Mouse (Mus musculus): ENCODE measurements around the gene BC030867.

GRCm38 (mm10) chr11:102221243-102221953, 27.3 kb upstream of the BC030867 start:
- no peak for TF ChIP-seq POLR2A (IDR thresholded peaks at IDR 0.05; ENCODE audit: extremely low read depth, insufficient read depth, low read length)
- TF ChIP-seq CTCF (IDR thresholded peaks at IDR 0.05; ENCODE audit: extremely low read depth, insufficient read depth, low read length) = no peak
